21 mouse cellular contexts compared by ENCODE assay signal in the genomic region with DNA sequence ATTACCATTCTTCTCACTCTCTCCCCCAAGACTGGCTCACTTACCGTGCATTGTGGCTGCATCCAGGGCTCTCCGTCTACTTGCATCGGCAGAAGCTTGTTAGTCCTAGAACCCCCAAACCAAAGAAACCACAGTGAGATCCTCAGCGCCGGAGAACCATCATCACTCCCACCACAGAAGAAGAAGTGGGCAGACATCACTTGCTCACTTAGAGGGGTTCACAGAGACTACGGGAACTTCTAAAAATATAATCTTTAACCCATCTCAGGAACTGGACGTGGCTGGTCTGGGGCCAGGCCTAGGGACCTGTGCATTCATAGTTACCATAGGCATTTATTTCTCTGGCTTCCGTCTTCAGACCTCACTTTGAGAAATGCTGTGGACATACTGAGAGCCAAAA. TPM values are rescaled to one million over a fixed set of nuclear protein-coding genes. Genes with fewer than 3 reads are reported as not detected.
DNase-seq lines count a peak whose midpoint lies in the region; ATAC-seq lines count a peak whose summit lies in the region.
"Had no signal": no experiment of that assay in that cellular context is flagged by ENCODE, and none has a peak within 500 bp of the region (broad histone marks: within the 10 kb centered on the region; RNA-seq: fewer than 3 reads in every experiment).

No protein-coding gene starts in this region.

- H3K4me2 ChIP-seq in intestine, embryonic 15.5 days (replicated peaks) = no peak overlapping the region

- no peak for DNase-seq in left cerebral cortex, adult 18-20 months (ENCODE audit: low spot score in 2 of 2)
- no peak for DNase-seq in embryo, embryonic 10 days (ENCODE audit: low spot score)
- no peak for DNase-seq in urinary bladder, postnatal 25 days (ENCODE audit: low spot score)
- DNase-seq: adrenal gland, adult 2 months; adrenal gland, adult 8-10 months; adrenal gland, postnatal 10 days; adrenal gland, postnatal 14 days; adrenal gland, postnatal 25 days; adrenal gland, postnatal 36 days; B cell, adult 2 months; cerebellum, adult 11 months; cerebellum, adult 11-12 months had no signal

- H3K4me3 ChIP-seq in intestine, embryonic 15.5 days (replicated peaks) = no peak overlapping the region

- no peak overlapping the region for H3K9ac ChIP-seq in intestine, embryonic 15.5 days

- H3K4me1 ChIP-seq in intestine, embryonic 15.5 days (replicated peaks) = no peaks in the 10 kb centered on the region

- H3K9me3 ChIP-seq in intestine, embryonic 15.5 days = no peaks in the 10 kb centered on the region
- H3K9me3 ChIP-seq: G1E had no signal

- no peaks in the 10 kb centered on the region for H3K27me3 ChIP-seq in intestine, embryonic 15.5 days (replicated peaks)

- ATAC-seq in common myeloid progenitor, adult 5-6 weeks (replicated peaks; ENCODE audit: low read depth, poor library complexity, severe bottlenecking) = peak; percentile 83
- peak; percentile 42 for ATAC-seq in granulocyte monocyte progenitor cell, adult 5-6 weeks (replicated peaks; ENCODE audit: poor library complexity, severe bottlenecking)
- ATAC-seq in hematopoietic stem cell, adult 5-6 weeks (replicated peaks in 1 of 2; ENCODE audit: insufficient read depth in 1 of 2, low FRiP score in 2 of 2, low TSS enrichment in 1 of 2, low read depth in 1 of 2, poor library complexity in 2 of 2, severe bottlenecking in 2 of 2) = peak; percentile 27 to 36; a peak in 2 of 4 replicates
- ATAC-seq in megakaryocyte progenitor cell, adult 5-6 weeks (replicated peaks; ENCODE audit: poor library complexity) = peak; percentile 57
- ATAC-seq in intestine, embryonic 15.5 days = no peak
- ATAC-seq: activated CD4-positive, CD25-positive, alpha-beta regulatory T cell, adult 4 months; CD4-positive, CD25-positive, alpha-beta regulatory T cell, adult 4 months; Patski had no signal

- H3K36me3 ChIP-seq in intestine, embryonic 15.5 days = no peaks in the 10 kb centered on the region
- H3K36me3 ChIP-seq: G1E had no signal

- WGBS in intestine, embryonic 15.5 days = 92% methylated on average over 8 of the region's 8 CpGs

- no peak overlapping the region for H3K27ac ChIP-seq in intestine, embryonic 15.5 days

RNA-seq across cellular contexts. Expression of a gene that starts 39.8 kb away (rescaled TPM):
- total RNA-seq in common myeloid progenitor, adult 5-6 weeks (2017) = 3.3 and 4.4 TPM in 2 replicates
- 2.8 and 5.4 TPM in 2 replicates for total RNA-seq in granulocyte monocyte progenitor cell, adult 5-6 weeks (2014; fragmentation: Nextera tagmentation)
- 1.8 and 2.5 TPM in 2 replicates for total RNA-seq in granulocyte monocyte progenitor cell, adult 5-6 weeks (2017)
- total RNA-seq in hematopoietic stem cell, adult 5-6 weeks (2017) = 9.4 and 9.9 TPM in 2 replicates
- 3.3 and 4.1 TPM in 2 replicates for total RNA-seq in megakaryocyte progenitor cell, adult 5-6 weeks (2015)
- total RNA-seq in megakaryocyte progenitor cell, adult 5-6 weeks (2017) = 1.5 and 2.3 TPM in 2 replicates
- 100 to 1,000 TPM in 1 of 2 experiments, 10 to 100 TPM in 1; 89.3 to 104 TPM for total RNA-seq in left cerebral cortex, adult 18-20 months (2021)
- polyA plus RNA-seq in intestine, embryonic 15.5 days (2015; fragmentation: Nextera tagmentation; extraction: Ambion mirVana) = 11.2 and 11.4 TPM in 2 replicates
